Mouse (Mus musculus) forebrain, embryonic 15.5 days (tissue): ENCODE measurements around the gene Shc3. TPM values are rescaled to one million over a fixed set of nuclear protein-coding genes. Genes with fewer than 3 reads are reported as not detected.

Experiments
- ATAC-seq: fragments of 200-750 bp; cut with Nextera tagmentation; replicated peaks from 2 replicates; pipeline ENCODE4 v1.8.0; 2017; ENCODE audit warnings: mild to moderate bottlenecking, moderate TSS enrichment, moderate library complexity
- H3K27ac ChIP-seq: fragments of 300-500 bp; sonication (generic); replicated peaks from 2 replicates; pipeline ENCODE4 v1.5.1; 2015; ENCODE audit warnings: mild to moderate bottlenecking, inconsistent platforms
- H3K27me3 ChIP-seq: fragments of 300-500 bp; sonication (generic); 2 replicates; pipeline ENCODE4 v1.6.1; 2015; ENCODE audit warnings: inconsistent platforms
- H3K36me3 ChIP-seq: fragments of 300-500 bp; sonication (generic); 2 replicates; pipeline ENCODE4 v1.6.1; 2015; ENCODE audit warnings: mild to moderate bottlenecking, inconsistent platforms
- H3K4me1 ChIP-seq: fragments of 300-500 bp; sonication (generic); 2 replicates; pipeline ENCODE4 v1.6.1; 2015; ENCODE audit warnings: inconsistent platforms
- H3K4me2 ChIP-seq: fragments of 300-500 bp; sonication (generic); replicated peaks from 2 replicates; pipeline ENCODE4 v1.6.1; 2015; ENCODE audit warnings: mild to moderate bottlenecking, inconsistent platforms
- H3K4me3 ChIP-seq: fragments of 300-500 bp; sonication (generic); 2 replicates; pipeline ENCODE4 v1.5.1; 2015; ENCODE audit warnings: mild to moderate bottlenecking, inconsistent platforms
- H3K9ac ChIP-seq: fragments of 300-500 bp; sonication (generic); replicated peaks from 2 replicates; pipeline ENCODE4 v1.6.1; 2015; ENCODE audit warnings: mild to moderate bottlenecking, inconsistent platforms
- H3K9me3 ChIP-seq: fragments of 300-500 bp; sonication (generic); 2 replicates; pipeline ENCODE4 v1.6.1; 2016; ENCODE audit warnings: inconsistent platforms
- WGBS: fragments of 180-500 bp; shearing (Covaris S2); methylation state at CpG from one replicate; pipeline ENCODE4 v1.1.7; 2015; ENCODE audit warnings: mixed read lengths; 5-methylcytosine and 5-hydroxymethylcytosine counted together
- polyA plus RNA-seq: library from polyadenylated mRNA; unstranded; fragments of >200 nt; fragmentation: Nextera tagmentation; extraction: Ambion mirVana; gene quantifications from 2 replicates; pipeline ENCODE4 v1.2.1, GENCODE M21; 2015

Gene Shc3
- polyA plus RNA-seq, 1 experiment from 2014 or later, result 10.1 TPM

DNA sequence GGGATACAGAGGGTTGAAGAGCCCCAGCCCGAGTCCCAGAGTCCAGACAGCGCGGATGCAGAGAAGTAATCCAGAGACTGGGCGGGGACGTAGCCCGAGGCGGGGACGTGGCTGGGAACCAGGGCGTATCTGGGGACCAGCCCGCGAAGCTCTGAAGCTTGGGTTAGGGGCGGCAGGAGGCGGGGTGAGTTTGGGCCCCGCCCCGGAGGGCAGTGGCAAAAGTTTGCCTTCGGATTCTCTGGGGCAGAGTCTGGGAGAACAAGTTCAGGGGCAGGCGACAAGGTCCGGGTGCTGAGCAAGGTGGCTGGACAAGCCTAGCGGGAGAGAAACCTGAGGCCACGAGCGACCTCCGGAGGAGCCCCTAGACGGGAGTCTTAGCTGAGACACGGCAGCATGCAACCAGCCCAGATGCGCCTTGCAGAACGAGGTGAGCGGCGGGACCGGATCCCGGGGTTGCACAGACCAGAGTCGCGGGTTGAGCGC, 160.7 kb downstream of the Shc3 start, which contains the start of gene S1pr3:
Gene S1pr3, plus strand, starts transcription at position 121 of the 483 bp plus-strand sequence.
- no peaks in the 10 kb centered on the region for H3K27me3 ChIP-seq
- H3K27ac ChIP-seq, result no peak within 1 kb of the TSS
- H3K4me2 ChIP-seq, result peak within 1 kb of the TSS; percentile 60
- peak; percentile 74 for ATAC-seq
- peaks cover 18% of the 10 kb centered on the region for H3K4me1 ChIP-seq
- WGBS, result under 1% methylated on average over 33 of the region's 33 CpGs
- peak within 1 kb of the TSS; percentile 38 for H3K9ac ChIP-seq
- no peaks in the 10 kb centered on the region for H3K9me3 ChIP-seq
- H3K4me3 ChIP-seq, result peak within 1 kb of the TSS; percentile 38
- no peaks in the 10 kb centered on the region for H3K36me3 ChIP-seq

- no peak overlapping the region for H3K4me3 ChIP-seq
- no peaks in the 10 kb centered on the region for H3K36me3 ChIP-seq
- no peak for ATAC-seq
- WGBS, result 38% methylated on average over 13 of the region's 13 CpGs
- H3K9me3 ChIP-seq, result no peaks in the 10 kb centered on the region
- H3K4me2 ChIP-seq, result no peak overlapping the region
- no peak overlapping the region for H3K27ac ChIP-seq
- H3K4me1 ChIP-seq, result peaks cover 18% of the 10 kb centered on the region
- no peak overlapping the region for H3K9ac ChIP-seq
- no peaks in the 10 kb centered on the region for H3K27me3 ChIP-seq
Measured at GRCm38 (mm10) chr13:51407541-51408217, 161.5 kb downstream of the Shc3 start.

DNA sequence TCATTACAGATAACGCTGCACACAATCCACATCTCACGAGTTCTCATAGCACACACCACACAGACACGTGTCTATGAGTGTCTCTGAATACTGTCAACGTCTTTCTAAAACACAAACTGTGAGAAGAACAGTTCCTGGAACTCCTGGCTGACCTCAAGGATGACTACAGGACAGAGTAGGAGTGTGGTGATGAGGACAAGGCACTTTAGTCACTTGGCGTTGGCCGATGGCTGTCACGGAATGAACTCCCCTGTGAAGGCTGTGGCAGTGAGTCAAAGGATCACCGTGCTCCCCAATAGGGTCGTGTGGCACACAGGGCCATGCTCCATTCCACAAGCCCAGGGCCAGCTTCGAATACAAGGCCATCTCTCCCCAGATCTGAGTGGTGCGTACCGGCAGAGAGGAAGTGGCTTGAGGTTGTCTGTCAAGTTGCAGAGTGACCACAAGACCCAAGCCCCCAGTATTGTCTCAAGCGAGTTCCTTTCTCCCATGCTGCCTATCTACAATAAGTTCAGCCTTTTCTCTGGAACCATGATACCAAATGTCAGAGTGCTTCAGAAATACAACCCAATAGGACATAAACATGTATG, 163.4 kb downstream of the Shc3 start:
- Histone ChIP-seq H3K4me2 (no peak overlapping the region), H3K4me3 (no peak overlapping the region), H3K9ac (no peak overlapping the region), H3K9me3 (no peaks in the 10 kb centered on the region), H3K27me3 (no peaks in the 10 kb centered on the region), H3K4me1 (peaks cover 23% of the 10 kb centered on the region), H3K27ac (no peak overlapping the region), H3K36me3 (no peaks in the 10 kb centered on the region)
- WGBS, result 93% methylated on average over 13 of the region's 13 CpGs
- no peak for ATAC-seq

- no peak overlapping the region for H3K4me2 ChIP-seq
- H3K9ac ChIP-seq, result no peak overlapping the region
- no peaks in the 10 kb centered on the region for H3K27me3 ChIP-seq
- H3K9me3 ChIP-seq, result no peaks in the 10 kb centered on the region
- H3K4me3 ChIP-seq, result no peak overlapping the region
- WGBS, result 90% methylated on average over 4 of the region's 4 CpGs
- no peaks in the 10 kb centered on the region for H3K36me3 ChIP-seq
- no peak overlapping the region for H3K27ac ChIP-seq
- peaks cover 23% of the 10 kb centered on the region for H3K4me1 ChIP-seq
- ATAC-seq, result no peak
Measured at GRCm38 (mm10) chr13:51404566-51404965, 164.7 kb downstream of the Shc3 start.

- 16% methylated on average over 20 of the region's 20 CpGs for WGBS
- Histone ChIP-seq H3K4me3 (peak overlapping the region; percentile 34), H3K9me3 (no peaks in the 10 kb centered on the region), H3K9ac (peak overlapping the region; percentile 39), H3K36me3 (no peaks in the 10 kb centered on the region), H3K27me3 (no peaks in the 10 kb centered on the region), H3K4me2 (peak overlapping the region; percentile 62), H3K4me1 (0 out of 2 replicates have a peak, but pooled peaks cover 4% of the 10 kb centered on the region), H3K27ac (0 out of 2 replicates have a peak overlapping the region, but pooled peaks have one; percentile 26)
- ATAC-seq, result peak; percentile 68
Measured at GRCm38 (mm10) chr13:51400736-51401501, 168.3 kb downstream of the Shc3 start.

DNA sequence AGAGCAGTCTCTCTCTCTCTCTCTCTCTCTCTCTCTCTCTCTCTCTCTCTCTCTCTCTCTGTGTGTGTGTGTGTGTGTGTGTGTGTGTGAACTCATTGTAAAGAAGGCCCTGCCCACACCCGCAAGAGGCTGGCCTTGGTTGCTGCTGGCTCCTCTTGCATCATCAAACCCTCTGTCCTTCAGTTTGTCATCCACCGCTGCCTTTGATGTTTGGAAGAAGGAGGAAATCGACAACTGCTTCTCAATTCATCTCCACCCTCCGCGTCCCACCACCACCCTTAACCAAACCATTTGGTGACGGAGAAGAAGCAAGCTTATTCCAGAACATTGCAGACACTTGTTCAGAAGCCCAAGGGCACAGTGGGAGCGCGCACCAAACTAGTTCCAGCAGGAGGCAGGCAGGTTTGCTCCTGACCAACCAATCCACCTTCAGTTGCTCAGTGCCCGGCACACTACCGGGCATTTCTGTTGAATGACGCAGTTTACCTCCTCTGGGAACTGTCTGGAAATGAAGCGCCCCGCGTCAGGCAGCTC, 169.0 kb downstream of the Shc3 start:
- whole genome bisulfite sequencing, result 39% methylated on average over 14 of the region's 14 CpGs
- Histone ChIP-seq H3K9me3 (no peaks in the 10 kb centered on the region), H3K27me3 (no peaks in the 10 kb centered on the region), H3K9ac (peak overlapping the region; percentile 39), H3K36me3 (no peaks in the 10 kb centered on the region), H3K4me1 (0 out of 2 replicates have a peak, but pooled peaks cover 4% of the 10 kb centered on the region), H3K4me2 (peak overlapping the region; percentile 62), H3K4me3 (peak overlapping the region; percentile 34), H3K27ac (0 out of 2 replicates have a peak overlapping the region, but pooled peaks have one; percentile 26)
- ATAC-seq, result peak; percentile 39

DNA sequence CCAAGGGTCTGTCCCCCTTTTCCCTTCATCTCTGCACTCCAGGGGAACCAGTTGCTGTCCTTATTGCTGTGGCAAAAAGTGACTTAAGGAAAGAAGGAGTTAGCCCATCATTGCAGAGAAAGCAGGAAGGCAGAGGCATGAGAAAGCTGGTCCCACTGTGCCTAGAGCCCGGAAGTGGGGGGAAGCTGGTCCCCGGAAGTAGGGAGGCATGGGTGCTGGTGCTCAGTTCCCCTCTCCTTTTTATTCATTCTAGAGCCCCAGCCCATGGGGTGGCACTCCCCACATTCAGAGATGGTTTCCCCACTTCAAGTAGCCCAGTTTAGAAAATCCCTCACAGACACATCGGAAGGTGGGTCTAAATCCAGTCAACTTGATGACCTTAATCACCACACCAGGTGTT, 169.7 kb downstream of the Shc3 start:
- H3K4me2 ChIP-seq, result no peak overlapping the region
- H3K4me1 ChIP-seq, result 0 out of 2 replicates have a peak, but pooled peaks cover 4% of the 10 kb centered on the region
- H3K4me3 ChIP-seq, result no peak overlapping the region
- H3K9me3 ChIP-seq, result no peaks in the 10 kb centered on the region
- WGBS, result 92% methylated on average over 3 of the region's 3 CpGs
- H3K27ac ChIP-seq, result no peak overlapping the region
- no peak overlapping the region for H3K9ac ChIP-seq
- no peak for ATAC-seq
- no peaks in the 10 kb centered on the region for H3K36me3 ChIP-seq
- no peaks in the 10 kb centered on the region for H3K27me3 ChIP-seq

GRCm38 (mm10) chr13:51397861-51398260, 171.4 kb downstream of the Shc3 start:
- no peak for ATAC-seq
- no peaks in the 10 kb centered on the region for H3K9me3 ChIP-seq
- no peaks in the 10 kb centered on the region for H3K36me3 ChIP-seq
- H3K9ac ChIP-seq, result no peak overlapping the region
- no peak overlapping the region for H3K4me3 ChIP-seq
- H3K27ac ChIP-seq, result no peak overlapping the region
- H3K4me1 ChIP-seq, result 0 out of 2 replicates have a peak, but pooled peaks cover 4% of the 10 kb centered on the region
- WGBS, result 88% methylated on average over 6 of the region's 6 CpGs
- H3K4me2 ChIP-seq, result no peak overlapping the region
- no peaks in the 10 kb centered on the region for H3K27me3 ChIP-seq

- no peak overlapping the region for H3K27ac ChIP-seq
- H3K4me1 ChIP-seq, result no peaks in the 10 kb centered on the region
- no peaks in the 10 kb centered on the region for H3K9me3 ChIP-seq
- no peak overlapping the region for H3K4me2 ChIP-seq
- no CpG with 5 or more reads among the region's 1 CpGs for WGBS
- no peaks in the 10 kb centered on the region for H3K36me3 ChIP-seq
- no peak overlapping the region for H3K4me3 ChIP-seq
- ATAC-seq, result no peak
- H3K27me3 ChIP-seq, result no peaks in the 10 kb centered on the region
- H3K9ac ChIP-seq, result no peak overlapping the region
Measured at GRCm38 (mm10) chr13:51392256-51392655, 177.0 kb downstream of the Shc3 start.

GRCm38 (mm10) chr13:51391359-51391916, 177.8 kb downstream of the Shc3 start:
- WGBS, result 90% methylated on average over 6 of the region's 6 CpGs
- no peaks in the 10 kb centered on the region for H3K9me3 ChIP-seq
- H3K27me3 ChIP-seq, result no peaks in the 10 kb centered on the region
- no peak for ATAC-seq
- H3K9ac ChIP-seq, result no peak overlapping the region
- H3K4me1 ChIP-seq, result no peaks in the 10 kb centered on the region
- no peak overlapping the region for H3K4me2 ChIP-seq
- no peaks in the 10 kb centered on the region for H3K36me3 ChIP-seq
- H3K4me3 ChIP-seq, result no peak overlapping the region
- no peak overlapping the region for H3K27ac ChIP-seq

DNA sequence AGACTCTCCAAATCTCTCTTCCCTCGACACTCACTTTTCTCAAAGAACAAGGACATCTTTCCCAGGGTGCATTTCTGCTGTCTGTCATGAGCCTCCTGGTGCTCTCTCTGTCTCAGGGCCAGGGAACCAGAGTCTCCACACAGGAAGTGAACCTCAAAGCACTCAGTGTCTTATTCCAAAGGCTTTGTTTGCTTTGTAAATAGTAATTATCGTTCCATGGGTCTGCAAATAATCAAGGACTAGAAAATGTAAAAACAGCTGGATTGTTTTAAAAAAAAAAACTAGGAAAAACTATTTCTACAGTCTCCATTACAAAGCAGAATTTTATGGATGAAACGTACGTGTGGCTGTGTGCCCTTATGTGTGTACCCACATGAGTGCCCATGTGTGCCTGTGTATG, 178.8 kb downstream of the Shc3 start:
- Histone ChIP-seq H3K27ac (no peak overlapping the region), H3K27me3 (no peaks in the 10 kb centered on the region), H3K9me3 (no peaks in the 10 kb centered on the region), H3K9ac (no peak overlapping the region), H3K4me1 (no peaks in the 10 kb centered on the region), H3K4me3 (no peak overlapping the region), H3K4me2 (no peak overlapping the region), H3K36me3 (no peaks in the 10 kb centered on the region)
- ATAC-seq, result no peak
- 76% methylated on average over 4 of the region's 4 CpGs for WGBS
